Mouse (Mus musculus) liver, embryonic 14.5 days (tissue): ENCODE data around the gene Cebpb. TPM values are rescaled to one million over a fixed set of nuclear protein-coding genes. Genes with fewer than 3 reads are reported as not detected.

Experiments
- ATAC-seq: fragments of 200-750 bp; cut with Nextera tagmentation; 2 replicates; pipeline ENCODE4 v1.8.0; 2017; ENCODE audit warnings: moderate number of reproducible peaks, mild to moderate bottlenecking, moderate library complexity; ENCODE audit not compliant: insufficient read depth
- DNase-seq, 3 experiments: peaks; one replicate each; pipeline ENCODE4 v3.0.0-alpha.2; 2012 to 2013; ENCODE audit warnings: low read depth in 3 of 3, low spot score in 3 of 3
- H3K27ac ChIP-seq: fragments of 300-500 bp; sonication (generic); 2 replicates; pipeline ENCODE4 v1.5.1; 2014; ENCODE audit warnings: moderate library complexity, mild to moderate bottlenecking, control low read depth, inconsistent platforms
- H3K27me3 ChIP-seq: fragments of 300-500 bp; sonication (generic); 2 replicates; pipeline ENCODE4 v1.6.1; 2014; ENCODE audit warnings: mild to moderate bottlenecking, low read length, moderate library complexity; ENCODE audit not compliant: control insufficient read depth, insufficient read depth
- H3K36me3 ChIP-seq: fragments of 300-500 bp; sonication (generic); replicated peaks from 2 replicates; pipeline ENCODE4 v1.6.1; 2014; ENCODE audit warnings: low read depth; ENCODE audit not compliant: control insufficient read depth, insufficient read depth
- H3K4me1 ChIP-seq, 2 experiments: fragments of 200-500 bp in 1 of 2; fragments of 300-500 bp in 1 of 2; sonication (generic) in 1 of 2; replicated peaks; 2 replicates each; pipeline ENCODE4 v1.6.1; 2012 to 2014; ENCODE audit warnings: antibody characterized with exemption in 1 of 2, inconsistent platforms in 1 of 2, low read length in 1 of 2; ENCODE audit not compliant: control insufficient read depth in 2 of 2, insufficient read depth in 2 of 2
- H3K4me2 ChIP-seq: fragments of 300-500 bp; sonication (generic); 2 replicates; pipeline ENCODE4 v1.6.1; 2014; ENCODE audit warnings: low read depth, mild to moderate bottlenecking, control low read depth, moderate library complexity
- H3K4me3 ChIP-seq, 2 experiments: fragments of 200-500 bp in 1 of 2; fragments of 300-500 bp in 1 of 2; sonication (generic) in 1 of 2; 2 replicates each; pipeline ENCODE4 v1.5.1; 2012 to 2014; ENCODE audit warnings: low read depth in 2 of 2, low read length in 2 of 2, mild to moderate bottlenecking in 2 of 2, control low read depth in 1 of 2, inconsistent platforms in 1 of 2, moderate library complexity in 1 of 2; ENCODE audit not compliant: insufficient read depth in 1 of 2
- H3K9ac ChIP-seq: fragments of 300-500 bp; sonication (generic); replicated peaks from 2 replicates; pipeline ENCODE4 v1.6.1; 2014; ENCODE audit warnings: mild to moderate bottlenecking, control low read depth, moderate library complexity
- H3K9me3 ChIP-seq: fragments of 300-500 bp; sonication (generic); 2 replicates; pipeline ENCODE4 v1.6.1; 2016; ENCODE audit warnings: low read length, mixed read lengths; ENCODE audit not compliant: control insufficient read depth
- CTCF ChIP-seq: IDR thresholded peaks from 2 replicates; pipeline ENCODE4 v1.5.1; 2016; ENCODE audit warnings: antibody characterized with exemption, low read depth, control low read depth
- EP300 ChIP-seq: IDR thresholded peaks from 2 replicates; pipeline ENCODE4 v1.6.1; 2016; ENCODE audit warnings: antibody characterized with exemption, low read depth
- WGBS: fragments of 180-500 bp; shearing (Covaris S2); extraction: QIAGEN DNeasy Blood & Tissue Kit; methylation state at CpG from one replicate; pipeline ENCODE4 v1.1.7; 2014; ENCODE audit not compliant: insufficient replicate concordance; 5-methylcytosine and 5-hydroxymethylcytosine counted together
- polyA plus RNA-seq, 2 experiments: library from polyadenylated mRNA; depleted of rRNA in 1 of 2; stranded (reverse) in 1 of 2; unstranded in 1 of 2; fragments of >200 nt; fragmentation: Nextera tagmentation in 1 of 2; extraction: Ambion mirVana in 1 of 2; gene quantifications; 2 replicates each; pipeline versions ENCODE4 v1.2.1 to v1.2.3; 2012 to 2014

The Cebpb gene
- polyA plus RNA-seq, 2 experiments = 12.8 to 17.2 TPM

DNA sequence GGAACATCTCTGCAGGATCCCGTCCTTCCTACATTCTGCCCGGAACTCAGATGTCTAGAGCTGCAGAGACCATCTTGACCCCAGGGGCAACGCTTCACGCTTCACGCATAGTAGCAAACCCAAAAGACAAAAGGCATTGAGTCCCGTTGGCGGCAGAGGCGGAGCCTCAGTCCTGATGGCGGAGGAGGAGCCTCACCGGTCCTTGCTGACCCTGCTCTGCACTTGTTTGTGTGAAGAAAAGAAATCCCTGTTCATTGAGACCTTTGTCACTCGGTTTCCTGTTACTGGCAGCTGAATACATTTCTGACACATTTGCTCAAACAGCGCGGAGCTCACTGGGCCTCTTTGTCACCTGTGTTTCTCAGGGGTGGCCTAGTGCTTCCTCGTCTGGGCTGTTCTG lies 6.8 kb downstream of the Cebpb start:
- DNase-seq = no peak
- TF ChIP-seq CTCF (no peak), EP300 (no peak)
- no peak overlapping the region for H3K4me3 ChIP-seq
- no peak overlapping the region for H3K9ac ChIP-seq
- 0 out of 4 replicates have a peak, but pooled peaks cover 0 to 2% of the 10 kb centered on the region in 2 experiments for H3K4me1 ChIP-seq
- H3K4me2 ChIP-seq = no peak overlapping the region
- H3K27ac ChIP-seq = no peak overlapping the region
- H3K36me3 ChIP-seq = no peaks in the 10 kb centered on the region
- 79% methylated on average over 14 of the region's 14 CpGs for WGBS
- H3K9me3 ChIP-seq = no peaks in the 10 kb centered on the region
- peaks cover 5% of the 10 kb centered on the region; the same call in 1 of the 2 replicates for H3K27me3 ChIP-seq
- ATAC-seq = no peak

DNA sequence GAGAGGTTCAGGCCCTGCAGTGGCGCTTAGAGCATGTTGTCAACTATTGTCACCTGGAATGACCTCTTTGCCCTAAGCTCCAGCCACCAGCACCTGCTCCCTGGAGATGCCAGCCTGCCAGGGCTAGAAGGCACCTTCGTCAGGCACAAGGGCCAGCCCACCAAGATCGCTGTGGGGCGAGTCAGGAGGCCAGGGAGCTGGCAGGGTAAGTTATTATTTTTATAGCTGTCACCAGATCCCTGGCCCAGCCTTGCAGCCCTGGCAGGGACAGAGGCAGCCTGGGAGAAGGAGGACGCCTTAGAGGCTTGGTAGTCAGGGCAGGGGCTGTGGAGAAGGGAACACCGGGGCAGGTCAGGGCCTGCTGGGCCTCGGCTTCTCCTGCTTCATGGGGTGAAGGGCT lies 7.4 kb downstream of the Cebpb start:
- TF ChIP-seq EP300 = no peak
- no peak for TF ChIP-seq CTCF
- Histone ChIP-seq H3K27me3 (no peaks in the 10 kb centered on the region; the same call in 1 of the 2 replicates), H3K4me2 (no peak overlapping the region), H3K4me1 (0 out of 4 replicates have a peak, but pooled peaks cover 0 to 2% of the 10 kb centered on the region in 2 experiments), H3K9ac (no peak overlapping the region), H3K27ac (no peak overlapping the region), H3K9me3 (no peaks in the 10 kb centered on the region), H3K36me3 (no peaks in the 10 kb centered on the region), H3K4me3 (no peak overlapping the region)
- 72% methylated on average over 7 of the region's 7 CpGs for WGBS
- ATAC-seq = no peak
- no peak for DNase-seq

DNA sequence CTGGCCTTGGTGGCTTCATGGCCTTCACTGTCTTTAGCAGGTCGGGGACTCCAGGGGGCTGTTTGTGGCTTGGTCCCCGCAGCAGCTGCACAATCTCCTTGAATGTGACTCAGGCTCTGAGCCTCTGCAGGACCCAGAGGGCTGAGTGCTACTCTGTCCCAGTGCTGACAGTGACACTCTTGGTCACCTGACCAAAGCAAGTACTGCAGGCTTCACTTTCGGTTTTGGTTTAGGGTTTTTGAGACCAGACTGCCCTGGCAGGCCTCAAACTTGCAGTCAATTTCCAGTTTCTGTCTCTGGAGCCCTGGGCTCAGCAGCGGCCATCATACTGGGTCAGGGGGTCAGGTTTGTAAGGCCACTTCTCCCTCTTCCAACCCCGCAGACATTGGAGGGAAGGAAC lies 9.2 kb downstream of the Cebpb start:
- Histone ChIP-seq H3K9me3 (no peaks in the 10 kb centered on the region), H3K4me2 (peak overlapping the region; percentile 46), H3K9ac (no peak overlapping the region), H3K27me3 (no peaks in the 10 kb centered on the region), H3K27ac (no peak overlapping the region), H3K4me3 (peak overlapping the region in 1 of 2 experiments; percentile 21; a peak in 1 of 4 replicates), H3K36me3 (no peaks in the 10 kb centered on the region), H3K4me1 (0 out of 4 replicates have a peak, but pooled peaks cover 0 to 4% of the 10 kb centered on the region in 2 experiments)
- peak; percentile 67 for ATAC-seq
- WGBS = 5% methylated on average over 5 of the region's 5 CpGs
- peak in 2 of 3 experiments; percentile 31 to 49 for DNase-seq
- TF ChIP-seq EP300 (no peak), CTCF (no peak)

DNA sequence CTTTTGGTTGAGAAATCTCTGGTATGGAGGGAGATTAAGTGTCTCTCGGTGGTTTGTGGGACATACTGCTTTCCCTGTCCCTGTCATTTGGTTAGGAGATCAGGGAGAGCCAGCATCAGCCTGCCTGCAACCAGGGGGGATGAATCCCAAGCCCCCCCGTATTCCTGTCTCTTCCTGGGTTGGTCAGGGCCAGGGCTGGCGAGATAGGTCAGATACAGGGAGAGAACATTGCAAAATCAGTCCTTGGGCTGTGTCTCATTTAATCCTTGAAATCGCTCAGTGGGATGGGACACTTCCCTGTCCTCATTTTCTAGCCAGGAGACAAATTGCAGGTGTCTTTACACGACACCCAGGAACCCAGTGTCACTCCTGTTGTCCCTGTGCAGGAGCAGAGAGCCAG lies 11.3 kb downstream of the Cebpb start:
- 52% methylated on average over 5 of the region's 5 CpGs for WGBS
- H3K4me3 ChIP-seq = no peak overlapping the region
- no peaks in the 10 kb centered on the region for H3K9me3 ChIP-seq
- ATAC-seq (no peak), DNase-seq (no peak)
- no peaks in the 10 kb centered on the region for H3K27me3 ChIP-seq
- 0 out of 4 replicates have a peak, but pooled peaks cover 0 to 4% of the 10 kb centered on the region in 2 experiments for H3K4me1 ChIP-seq
- H3K9ac ChIP-seq = no peak overlapping the region
- H3K27ac ChIP-seq = no peak overlapping the region
- no peak for TF ChIP-seq EP300
- H3K4me2 ChIP-seq = no peak overlapping the region
- H3K36me3 ChIP-seq = no peaks in the 10 kb centered on the region

DNA sequence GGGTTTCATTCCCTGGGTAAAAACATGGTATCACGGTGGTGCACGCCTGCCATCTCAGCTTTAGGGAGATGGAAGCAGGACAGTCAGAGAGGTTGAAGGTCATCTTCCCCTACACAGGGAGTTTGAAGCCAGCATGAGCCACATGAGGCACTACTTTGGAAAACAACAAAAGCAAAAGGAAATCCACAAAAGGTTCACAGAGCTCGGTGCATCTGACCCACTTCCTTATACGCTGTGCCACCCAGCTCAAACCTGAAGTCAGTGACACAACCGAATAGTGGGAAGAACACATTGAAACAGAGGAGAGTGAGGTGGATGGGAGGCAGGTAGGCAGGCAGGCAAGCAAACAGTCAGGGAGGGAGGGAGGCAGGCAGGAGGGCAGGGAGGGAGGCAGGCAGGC lies 12.8 kb downstream of the Cebpb start:
- H3K4me1 ChIP-seq = 0 out of 4 replicates have a peak, but pooled peaks cover 0 to 4% of the 10 kb centered on the region in 2 experiments
- WGBS = 50% methylated on average over 5 of the region's 5 CpGs
- no peaks in the 10 kb centered on the region for H3K27me3 ChIP-seq
- no peak overlapping the region for H3K9ac ChIP-seq
- no peak for ATAC-seq
- no peaks in the 10 kb centered on the region for H3K36me3 ChIP-seq
- H3K9me3 ChIP-seq = no peaks in the 10 kb centered on the region
- no peak for TF ChIP-seq EP300
- no peak for TF ChIP-seq CTCF
- DNase-seq = no peak
- no peak overlapping the region for H3K4me3 ChIP-seq
- no peak overlapping the region for H3K4me2 ChIP-seq
- no peak overlapping the region for H3K27ac ChIP-seq
